Mouse (Mus musculus) gastrocnemius, postnatal 4 days (tissue): ENCODE results near the gene 2010111I01Rik. TPM values are rescaled to one million over a fixed set of nuclear protein-coding genes. Genes with fewer than 3 reads are reported as not detected.

ENCODE experiments used
- DNase-seq, 2 experiments: peaks; one replicate each; pipeline ENCODE4 v3.0.0; 2021 to 2022; ENCODE audit warnings: low spot score in 2 of 2, mixed read lengths in 2 of 2
- total RNA-seq, 2 experiments: library from RNA; stranded (reverse); gene quantifications; 2 replicates each; pipeline ENCODE4 v1.2.3; 2021

2010111I01Rik gene
- total RNA-seq, 2 experiments from 2014 or later = 105 to 158 TPM

DNA sequence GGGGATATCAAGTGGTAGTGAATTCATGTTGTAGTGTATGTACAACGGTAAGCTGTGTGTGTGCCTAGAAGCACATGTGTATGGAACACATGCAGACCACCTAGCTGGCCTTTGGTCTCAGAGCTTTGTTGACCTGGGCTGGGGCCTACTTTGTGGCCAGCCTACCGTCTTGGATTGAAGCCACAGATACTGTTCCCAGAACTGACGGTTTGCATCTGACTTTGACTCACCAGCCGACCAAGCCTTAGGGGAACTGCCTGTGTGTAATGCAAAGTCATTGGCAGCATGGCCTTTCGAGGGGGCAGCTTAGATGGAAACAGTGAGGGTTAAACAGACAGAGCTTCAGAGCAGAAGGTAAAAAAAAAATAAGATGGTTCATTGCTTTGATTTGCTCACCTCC lies 288.5 kb downstream of the 2010111I01Rik start:
- DNase-seq = no peak

DNA sequence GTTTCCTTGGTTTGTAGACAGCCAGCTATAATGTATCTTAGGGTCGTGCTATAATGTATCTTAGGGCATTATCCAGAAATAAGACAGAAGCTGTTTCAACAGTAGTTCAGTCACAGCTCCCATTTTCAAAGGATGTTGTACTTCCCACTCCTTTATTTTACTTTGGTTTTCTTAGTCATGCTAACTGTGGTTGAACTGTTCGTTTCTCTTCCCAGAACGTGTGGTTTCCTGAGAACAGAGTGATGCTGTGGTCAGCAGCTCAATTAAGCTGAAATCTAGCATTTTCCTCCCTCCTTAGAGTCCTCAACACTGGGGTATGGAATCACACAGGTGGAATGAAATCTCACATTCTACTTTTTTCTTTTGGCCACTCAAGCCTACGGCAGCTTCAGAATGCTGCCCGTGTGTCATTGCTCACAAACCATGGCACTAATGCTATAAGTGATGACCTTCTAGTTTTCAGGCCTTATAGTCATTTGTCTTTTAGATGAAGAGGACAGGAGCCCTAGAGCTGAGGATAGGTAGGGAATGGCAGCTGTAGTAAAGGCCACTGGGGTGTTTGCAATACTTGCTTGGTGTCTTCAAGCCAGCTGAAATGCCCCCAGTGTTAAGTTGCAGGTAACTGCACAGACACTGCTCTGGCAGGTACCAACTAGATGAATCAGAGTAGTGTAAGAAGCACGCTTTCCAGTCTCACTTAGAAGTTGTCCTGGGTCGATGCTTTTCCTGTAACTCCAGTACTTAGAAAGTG lies 289.4 kb downstream of the 2010111I01Rik start:
- no peak for DNase-seq

DNA sequence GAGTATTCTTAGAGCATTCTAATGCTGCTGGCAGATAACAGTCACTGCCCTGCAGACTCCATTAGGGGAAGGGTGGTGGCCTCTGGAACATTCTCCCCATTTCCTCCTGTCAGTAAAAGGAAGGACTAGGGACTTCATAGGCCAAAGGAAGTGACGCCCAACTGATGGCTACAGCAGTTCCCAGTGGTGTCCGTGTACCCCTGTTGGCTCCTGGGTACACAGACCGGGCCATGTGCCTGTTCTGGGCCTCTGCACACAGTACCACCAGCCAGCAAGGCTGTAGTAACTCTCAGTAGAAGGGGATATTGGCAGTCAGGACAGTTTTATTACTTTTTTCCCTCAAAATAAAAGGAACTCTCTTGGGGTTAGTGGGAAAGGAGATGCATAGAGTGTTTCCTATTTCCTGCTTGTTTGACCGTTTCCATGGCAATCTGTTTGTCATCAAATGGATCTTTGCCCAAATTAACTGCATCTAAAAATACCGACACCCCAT lies 290.9 kb downstream of the 2010111I01Rik start:
- no peak for DNase-seq

DNA sequence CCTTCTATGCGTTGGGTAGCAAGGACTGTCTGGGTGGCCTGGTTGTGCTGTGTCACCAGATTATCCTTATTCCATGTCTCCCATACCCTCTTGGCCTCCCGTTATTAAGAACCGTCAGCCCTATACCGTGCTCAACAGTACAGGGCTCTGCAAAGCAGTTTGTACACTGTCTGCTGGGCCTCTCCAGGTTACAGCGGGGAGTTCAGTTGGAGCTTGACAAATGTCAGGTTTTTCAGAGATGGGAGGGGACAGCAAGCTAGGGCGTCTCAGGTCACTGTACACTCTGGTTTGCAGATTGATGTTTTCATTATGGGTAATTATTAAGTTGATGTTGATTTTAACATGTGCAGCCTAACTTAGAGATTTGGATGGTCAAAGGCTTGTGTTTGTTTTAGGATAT lies 291.5 kb downstream of the 2010111I01Rik start:
- no peak for DNase-seq

DNA sequence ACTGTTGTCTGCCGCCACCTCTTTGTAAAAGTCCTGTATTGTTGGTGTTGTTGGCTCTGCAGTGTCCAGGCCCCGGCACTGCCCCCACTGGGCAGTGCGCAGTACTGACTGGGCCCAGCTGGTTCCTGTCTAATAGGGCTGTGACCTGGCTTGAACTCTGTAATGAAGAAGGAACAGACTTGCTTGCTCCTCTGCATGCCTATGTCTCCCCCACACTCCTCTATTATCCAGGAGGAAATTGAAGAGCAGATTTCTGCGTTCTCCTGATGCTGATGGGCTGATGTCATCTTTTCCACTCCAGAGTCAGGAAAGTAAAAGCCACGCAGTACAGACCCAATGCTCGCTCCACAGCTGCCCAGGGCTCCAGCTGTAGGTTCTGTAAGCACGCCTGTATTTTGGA lies 292.1 kb downstream of the 2010111I01Rik start:
- no peak for DNase-seq

DNA sequence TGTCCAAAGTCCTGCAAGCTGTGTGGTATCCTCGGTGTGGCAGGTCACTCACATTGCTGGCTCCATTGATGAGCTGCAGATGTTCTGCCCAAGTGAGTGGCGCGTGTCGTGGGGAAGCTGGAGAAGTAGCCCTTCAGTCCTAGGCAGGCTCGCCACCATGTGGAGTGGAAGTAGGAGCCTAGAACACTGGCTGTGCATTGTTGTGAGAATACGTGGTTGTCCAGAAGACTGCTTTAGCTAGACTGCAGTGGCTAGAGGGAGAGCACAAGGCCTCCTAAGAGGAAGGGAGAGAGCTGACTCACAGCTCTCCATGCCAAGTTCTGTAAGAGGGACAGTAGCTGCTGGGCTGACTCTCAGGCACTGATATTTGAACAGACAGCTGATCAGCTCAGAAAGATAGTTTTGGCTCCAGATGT lies 293.5 kb downstream of the 2010111I01Rik start:
- DNase-seq = no peak

DNA sequence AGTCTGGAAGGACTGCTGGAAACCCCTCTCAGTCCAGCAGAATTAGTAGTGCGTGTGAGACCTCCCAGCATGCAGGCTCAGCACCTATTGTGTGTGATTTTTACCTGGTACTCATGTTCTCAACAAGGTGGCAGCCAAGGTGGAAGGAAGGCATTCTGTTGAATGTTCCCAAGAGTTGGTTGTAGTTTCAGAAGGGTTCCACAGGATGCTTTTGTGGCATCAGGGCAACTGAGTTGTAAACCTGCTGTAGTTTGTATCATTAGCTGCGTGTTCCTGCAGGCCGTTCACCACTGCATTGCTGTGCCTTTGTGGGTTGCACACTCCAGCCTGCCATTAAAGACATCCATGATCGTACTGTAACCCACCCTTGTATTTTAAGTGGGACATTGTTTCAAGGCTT lies 294.0 kb downstream of the 2010111I01Rik start:
- DNase-seq = no peak

DNA sequence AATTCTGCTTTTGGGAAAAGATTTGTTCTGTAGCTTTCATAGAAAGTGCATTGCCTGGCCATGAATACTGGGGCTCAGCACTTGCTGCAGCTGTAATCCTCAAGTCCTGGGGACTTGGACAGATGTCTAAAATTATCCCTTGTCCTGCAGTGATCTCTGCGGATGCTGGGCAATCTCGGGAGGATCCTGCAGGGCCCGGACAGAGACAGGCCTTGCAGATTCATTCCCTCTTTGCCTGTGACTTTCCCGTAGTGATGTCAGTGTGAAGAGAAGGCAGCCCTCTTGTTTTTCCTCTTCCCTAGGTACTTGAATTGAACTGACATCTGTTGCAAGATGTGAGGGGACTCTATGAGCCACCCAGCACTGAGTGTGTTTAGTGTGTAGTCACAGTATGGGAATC lies 295.4 kb downstream of the 2010111I01Rik start:
- DNase-seq = no peak

DNA sequence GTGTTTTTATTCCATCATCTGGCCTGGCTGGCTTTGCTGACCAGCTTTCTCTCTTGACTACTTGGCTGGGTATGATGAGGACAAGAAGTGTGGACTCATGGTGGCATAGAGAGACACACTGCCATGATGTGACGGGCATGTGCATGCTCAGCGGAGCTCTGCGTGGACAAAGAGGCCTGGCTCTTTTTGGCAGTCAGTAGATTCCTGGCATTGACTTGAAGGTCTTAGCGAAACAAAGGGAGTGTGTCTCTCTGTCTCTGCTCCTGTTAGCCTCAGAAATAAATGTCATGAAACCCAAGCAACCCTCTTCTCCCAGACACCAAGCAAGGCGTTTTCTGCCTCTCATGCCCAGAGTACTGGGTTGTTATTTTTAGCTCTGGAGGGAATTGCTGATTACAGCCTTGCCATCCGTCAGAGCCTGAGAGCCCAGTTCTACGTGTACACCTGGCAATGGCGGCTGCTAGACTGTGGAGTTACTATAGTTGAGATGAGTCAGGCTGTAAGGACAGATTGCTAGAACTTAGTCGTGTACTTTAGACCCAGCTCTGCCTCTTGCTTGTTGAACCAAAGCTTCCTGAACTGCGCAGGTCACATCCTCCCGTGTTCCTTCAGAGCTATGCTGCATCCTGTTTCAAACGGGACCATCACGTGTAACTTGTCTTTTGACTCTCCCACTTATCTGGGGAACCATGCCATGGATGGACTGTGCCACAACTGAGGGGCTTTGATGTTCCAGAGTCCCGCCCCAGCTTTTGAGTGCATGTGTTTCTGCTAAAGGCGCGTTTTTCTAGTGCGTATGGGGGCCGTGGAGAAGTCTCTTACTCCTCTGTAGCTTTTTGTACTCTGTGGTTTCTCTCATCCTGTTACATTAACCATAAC lies 296.3 kb downstream of the 2010111I01Rik start:
- no peak for DNase-seq

DNA sequence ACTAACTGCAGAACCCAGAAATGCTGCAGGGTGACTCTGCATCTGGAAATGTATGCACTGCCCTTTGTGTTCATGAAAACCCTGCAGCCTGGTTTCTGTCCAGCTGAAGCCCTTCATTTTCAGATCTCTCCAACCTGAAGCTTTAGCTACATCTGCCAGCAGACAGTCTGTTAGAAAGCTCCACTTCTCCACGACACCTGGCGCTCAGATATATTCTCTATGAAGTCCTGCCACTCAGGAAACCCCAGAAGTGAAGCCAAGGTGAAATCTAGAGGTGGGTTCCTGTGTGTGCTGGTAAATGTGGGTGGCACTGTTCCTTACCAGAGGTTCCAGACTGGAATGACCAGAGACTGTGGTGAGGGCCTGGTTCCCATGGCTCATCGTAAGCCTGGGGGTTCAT lies 297.0 kb downstream of the 2010111I01Rik start:
- no peak for DNase-seq

DNA sequence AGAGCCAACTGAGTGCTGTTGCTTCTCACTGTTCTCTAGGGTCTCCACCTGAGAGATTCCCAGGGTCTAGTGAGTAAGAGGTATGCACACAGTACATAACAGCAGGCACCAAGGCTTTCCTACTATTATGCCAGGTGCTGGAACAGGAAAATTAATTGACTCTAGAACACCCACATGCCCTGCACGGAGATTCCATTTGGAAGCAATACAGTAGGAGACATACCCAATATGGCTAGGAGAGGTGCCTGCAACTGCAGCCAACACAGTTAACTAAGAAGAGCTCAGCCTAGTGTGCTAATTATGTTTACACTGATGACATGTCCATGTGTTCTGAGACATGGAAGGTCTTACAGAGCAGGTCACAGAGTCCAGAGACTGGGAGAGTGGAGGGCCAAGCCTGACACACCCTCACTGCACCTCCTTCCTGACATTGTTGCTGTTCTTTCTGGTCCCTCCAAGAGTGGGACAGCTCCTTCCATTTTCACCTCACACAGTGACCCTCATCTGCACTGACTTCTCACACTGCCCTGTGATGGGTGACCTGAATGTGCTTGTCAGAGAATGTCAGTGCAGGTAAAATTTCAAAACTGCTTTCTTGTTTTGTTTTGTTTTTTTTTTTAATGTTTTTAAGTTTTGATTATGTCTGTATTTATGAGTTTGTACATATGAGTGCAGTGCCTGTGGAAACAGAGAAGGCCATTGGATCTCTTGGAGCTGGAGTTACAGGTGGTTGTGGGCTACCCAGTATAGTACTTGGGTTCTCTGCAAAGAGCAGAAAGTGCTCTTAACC lies 297.7 kb downstream of the 2010111I01Rik start:
- no peak for DNase-seq

DNA sequence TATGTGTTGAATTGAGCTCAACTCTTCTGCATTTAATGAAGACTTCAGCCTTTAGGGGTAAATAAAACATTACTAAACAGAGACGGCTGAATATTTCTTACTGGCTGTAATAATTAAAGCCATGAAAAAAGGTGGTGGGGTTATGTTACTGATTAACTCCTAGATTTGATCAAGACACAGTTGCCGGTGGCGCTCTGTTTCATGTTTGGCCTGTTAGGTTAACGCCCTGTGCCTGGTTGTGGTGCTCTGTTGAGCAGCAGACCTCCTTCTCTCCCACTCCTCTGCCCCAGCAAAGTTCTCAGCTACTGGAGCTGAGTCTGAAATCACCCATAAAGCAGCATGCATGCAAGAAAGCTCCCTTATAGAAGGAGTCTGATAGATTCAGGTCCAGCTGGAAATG lies 303.7 kb downstream of the 2010111I01Rik start:
- no peak for DNase-seq

DNA sequence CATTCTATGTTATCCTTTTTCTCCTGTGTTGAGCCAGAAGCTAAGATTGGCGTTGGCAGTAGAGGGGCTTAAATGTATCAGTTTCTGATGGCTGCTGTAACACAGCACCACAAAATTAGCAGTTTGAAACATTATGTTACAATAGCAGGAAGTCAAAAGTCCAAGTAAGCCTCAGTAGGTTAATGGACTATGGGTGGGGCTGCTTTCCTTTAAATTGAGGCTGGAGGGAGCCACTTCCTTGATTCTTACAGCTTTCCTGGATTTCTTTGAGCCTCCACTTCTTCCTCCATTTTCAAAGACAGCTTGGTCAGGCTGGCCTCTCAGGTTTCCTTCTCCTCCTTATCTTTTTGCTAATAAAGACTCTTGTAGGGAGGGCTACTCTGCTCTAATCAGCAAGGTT lies 304.1 kb downstream of the 2010111I01Rik start:
- DNase-seq = no peak

DNA sequence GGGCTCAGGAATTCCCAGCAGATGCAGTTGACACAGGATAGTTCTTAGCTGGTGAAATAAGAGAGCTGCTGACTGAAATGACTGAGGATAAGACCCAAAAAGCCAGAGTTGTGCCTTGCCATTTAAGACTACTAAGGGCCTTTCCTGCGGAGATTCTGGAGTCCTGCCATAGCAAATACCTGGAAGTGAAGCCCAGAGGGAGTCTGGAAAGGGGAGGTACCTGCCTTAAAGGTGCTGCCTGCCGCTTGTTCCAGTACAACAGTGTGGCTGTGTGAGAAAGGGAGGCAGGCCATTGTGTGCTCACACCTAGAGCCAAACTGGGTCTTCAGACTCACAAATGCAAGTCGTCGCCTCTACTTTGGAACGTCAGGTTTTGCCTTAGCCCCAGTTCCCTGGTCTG lies 305.5 kb downstream of the 2010111I01Rik start:
- no peak for DNase-seq

DNA sequence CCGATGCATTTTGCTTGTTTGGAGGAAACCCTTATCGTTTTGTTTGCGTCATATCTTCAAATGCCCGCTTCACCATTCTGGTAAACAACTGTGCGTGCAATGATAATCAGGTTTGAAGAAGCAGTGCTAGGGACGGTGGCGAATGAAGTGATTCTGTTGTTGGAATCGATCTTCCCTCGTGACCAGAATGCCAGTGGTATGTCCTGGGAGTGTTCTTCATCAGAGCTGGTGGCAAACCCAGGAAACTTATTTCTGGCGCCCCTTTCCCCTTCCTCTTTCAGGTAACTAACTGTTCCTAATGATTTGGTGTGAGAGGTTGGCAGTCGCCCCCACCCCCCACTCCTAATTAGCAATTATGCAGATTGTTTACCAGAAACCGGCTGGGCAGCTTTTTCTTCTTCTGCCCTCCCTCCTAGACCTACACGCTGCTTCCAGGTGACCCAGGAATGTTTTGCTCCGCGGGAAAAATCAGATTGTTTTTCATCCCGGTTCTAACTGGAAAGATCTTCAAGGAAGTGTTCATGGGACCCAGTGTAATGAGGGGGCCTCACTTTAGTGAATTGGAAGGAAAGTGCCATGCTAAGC lies 307.4 kb downstream of the 2010111I01Rik start:
- DNase-seq = no peak

DNA sequence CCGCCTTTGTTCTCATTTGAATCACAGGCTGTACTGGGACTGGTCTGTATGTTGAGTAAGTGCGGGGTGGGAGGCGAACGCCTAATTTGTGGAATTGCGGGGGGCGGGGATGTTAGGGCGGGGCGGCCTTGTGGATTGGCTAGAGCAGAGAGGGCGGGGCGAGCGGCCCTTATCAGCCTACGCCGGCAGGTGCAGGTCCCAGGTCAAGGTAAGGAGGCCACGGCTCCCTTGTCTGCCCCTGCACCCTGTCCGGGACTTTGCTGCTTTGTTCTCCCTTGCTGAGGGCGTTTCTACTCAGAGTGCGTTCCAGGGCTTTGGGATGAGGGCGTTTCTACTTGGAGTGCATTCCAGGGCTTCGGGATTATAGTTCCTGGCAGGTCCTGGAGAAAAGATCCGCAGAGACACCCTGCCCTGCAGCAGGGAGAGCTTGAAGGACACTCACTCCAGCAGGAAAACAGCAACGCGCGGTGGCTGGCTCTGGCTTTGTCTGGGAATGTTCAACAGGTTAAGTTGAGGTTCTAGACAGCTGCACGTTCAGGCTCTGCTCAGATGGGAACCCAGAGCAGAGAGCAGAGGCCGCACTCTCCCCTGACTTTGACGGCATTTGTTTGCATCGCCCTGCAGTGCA lies 308.0 kb downstream of the 2010111I01Rik start:
- peak in 1 of 2 experiments; percentile 58 for DNase-seq

DNA sequence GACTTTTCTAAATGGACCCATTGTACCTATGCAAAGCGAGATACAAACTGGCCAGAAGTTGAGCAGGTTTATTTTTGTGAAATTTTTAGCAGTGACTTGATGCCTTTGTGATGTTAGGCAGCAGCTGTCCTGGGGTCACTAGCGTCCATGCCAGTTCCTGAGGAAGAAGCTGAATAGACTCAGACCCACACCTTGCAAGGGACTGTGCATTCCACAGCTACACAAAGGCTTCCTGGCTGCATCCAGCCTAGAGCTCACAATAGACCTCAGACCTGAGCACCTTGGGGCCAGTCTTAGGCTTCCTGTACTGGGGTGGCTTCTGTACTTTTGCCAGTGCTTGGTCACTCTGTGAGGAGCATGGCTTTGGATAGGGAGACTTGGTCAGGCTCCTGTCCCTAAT lies 309.2 kb downstream of the 2010111I01Rik start:
- no peak for DNase-seq

DNA sequence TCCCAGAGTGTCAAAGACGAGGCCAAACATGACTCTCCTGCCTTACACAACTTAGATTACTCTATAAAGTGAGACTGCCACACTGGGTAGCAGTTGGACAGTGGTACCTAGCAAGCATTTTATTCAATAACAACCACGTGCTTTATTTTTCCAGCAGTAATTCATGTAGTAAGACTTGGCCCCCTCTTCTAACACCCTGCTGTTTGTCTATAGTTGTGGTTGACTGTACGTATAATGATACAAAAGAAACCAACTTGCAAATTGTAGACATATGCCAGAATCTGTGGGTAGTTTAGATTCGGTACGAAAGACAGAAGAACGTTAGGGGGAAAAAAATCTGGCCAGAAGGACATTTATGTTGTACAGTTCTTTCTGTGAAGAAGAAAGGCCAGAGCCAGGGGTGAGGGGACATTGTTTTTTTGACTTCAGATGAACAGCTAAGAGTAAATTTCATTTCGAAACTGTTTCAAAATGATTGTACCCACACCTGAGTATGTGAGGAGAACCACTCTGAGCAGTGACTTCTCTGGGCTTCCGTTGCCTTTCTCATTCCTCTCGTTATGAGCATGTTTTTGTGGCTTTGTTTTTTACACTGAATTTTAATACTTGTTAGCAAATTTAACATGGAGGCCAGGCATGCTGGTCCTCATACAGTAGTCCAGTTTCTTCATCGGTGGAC lies 309.9 kb downstream of the 2010111I01Rik start:
- DNase-seq = no peak

DNA sequence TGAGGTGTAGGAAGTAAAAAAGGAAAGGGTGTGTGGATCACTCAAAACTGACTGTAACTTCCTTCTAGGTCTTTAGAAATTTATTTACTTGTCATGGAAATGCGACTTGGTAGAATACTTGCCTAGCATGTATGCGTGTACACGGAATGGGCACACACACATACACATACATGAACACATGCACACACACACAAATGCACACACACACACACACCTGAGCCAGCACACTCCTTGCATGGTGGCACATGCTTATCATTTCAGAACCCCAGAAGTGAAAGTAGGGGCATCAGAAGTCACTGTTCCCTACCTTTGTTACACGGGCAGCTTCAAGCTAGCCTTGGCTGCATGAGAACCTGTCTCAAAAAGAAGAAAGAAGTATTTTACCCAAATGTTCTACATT lies 311.7 kb downstream of the 2010111I01Rik start:
- DNase-seq = no peak

DNA sequence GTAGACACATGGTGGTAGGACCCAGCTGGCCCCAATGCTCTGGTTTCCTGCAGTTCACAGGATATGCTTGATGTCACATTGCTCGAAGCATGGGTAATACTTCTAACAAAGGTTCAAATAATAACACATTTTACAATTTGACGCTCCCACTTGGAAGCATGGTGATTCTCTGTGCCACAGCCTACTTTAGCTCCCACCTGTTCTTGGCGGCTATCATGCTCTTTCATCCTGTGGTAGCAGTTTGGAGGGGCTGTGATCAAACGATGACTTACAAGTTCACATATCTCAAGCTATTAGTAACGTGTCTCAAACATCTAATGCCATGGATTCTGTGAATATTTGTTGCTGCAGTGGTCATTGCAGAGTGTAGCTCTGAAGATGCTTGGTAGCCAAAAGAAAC lies 312.6 kb downstream of the 2010111I01Rik start:
- no peak for DNase-seq
